Mouse (Mus musculus): ENCODE results near the gene Gm609. TPM values are rescaled to one million over a fixed set of nuclear protein-coding genes. Genes with fewer than 3 reads are reported as not detected.
"Not testable (repeated sequence)": the region's sequence is repeated elsewhere in the genome, so short reads cannot be mapped to it uniquely, and the experiment has no call there.

The Gm609 gene
- polyA plus RNA-seq (2015; fragmentation: Nextera tagmentation; extraction: Ambion mirVana): not detected in 2 replicates

DNA sequence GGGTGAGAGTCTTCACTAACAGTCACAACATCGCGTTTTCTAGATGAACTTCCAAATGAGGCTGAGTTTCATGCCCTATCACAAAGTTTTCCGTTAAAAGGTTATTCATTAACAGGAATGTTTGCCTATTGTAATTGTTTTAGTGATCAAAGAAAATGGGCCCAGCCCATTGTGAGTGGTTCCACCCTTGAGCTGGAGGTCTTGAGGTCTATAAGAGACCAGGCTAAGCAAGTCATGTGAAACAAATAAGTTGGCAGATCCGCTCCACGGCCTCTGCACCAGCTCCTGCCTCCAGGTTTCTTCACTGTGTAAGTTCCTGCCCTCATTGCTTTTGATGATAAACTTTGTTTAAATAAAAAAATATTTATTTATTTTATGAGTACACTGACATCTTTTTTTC, at the start of gene Gm609:
Gene Gm609, minus strand, starts transcription at position 43 of the 400 bp plus-strand sequence.
- Histone ChIP-seq H3K4me1 (ENCODE audit: control insufficient read depth, insufficient read depth, low read length) (no peaks in the 10 kb centered on the region), H3K36me3 (ENCODE audit: control insufficient read depth, insufficient read depth) (no peaks in the 10 kb centered on the region), H3K27ac (ENCODE audit: low read length) (no peak within 1 kb of the TSS), H3K9me3 (replicated peaks; ENCODE audit: control insufficient read depth, low read length) (no peaks in the 10 kb centered on the region), H3K9ac (ENCODE audit: low read length) (no peak within 1 kb of the TSS), H3K4me2 (ENCODE audit: low read depth, low read length) (no peak within 1 kb of the TSS), H3K4me3 (ENCODE audit: low read length) (no peak within 1 kb of the TSS), H3K27me3 (ENCODE audit: control insufficient read depth, insufficient read depth, low read length) (no peaks in the 10 kb centered on the region)
- ATAC-seq (replicated peaks; ENCODE audit: extremely low read depth, insufficient read depth, low FRiP score): no peak
- WGBS: 76% methylated on average over 5 of the region's 5 CpGs

GRCm38 (mm10) chr16:45542108-45542507, 49.3 kb upstream of the Gm609 start:
- Histone ChIP-seq H3K4me2 (ENCODE audit: low read depth, low read length) (no peak overlapping the region), H3K4me1 (ENCODE audit: control insufficient read depth, insufficient read depth, low read length) (no peaks in the 10 kb centered on the region), H3K27ac (ENCODE audit: low read length) (no peak overlapping the region), H3K9me3 (replicated peaks; ENCODE audit: control insufficient read depth, low read length) (no peaks in the 10 kb centered on the region), H3K9ac (ENCODE audit: low read length) (no peak overlapping the region), H3K36me3 (ENCODE audit: control insufficient read depth, insufficient read depth) (no peaks in the 10 kb centered on the region), H3K27me3 (ENCODE audit: control insufficient read depth, insufficient read depth, low read length) (no peaks in the 10 kb centered on the region), H3K4me3 (ENCODE audit: low read length) (no peak overlapping the region)
- ATAC-seq (replicated peaks; ENCODE audit: extremely low read depth, insufficient read depth, low FRiP score): no peak

- H3K27me3 ChIP-seq (ENCODE audit: control insufficient read depth, insufficient read depth, low read length); ATAC-seq (replicated peaks; ENCODE audit: extremely low read depth, insufficient read depth, low FRiP score); H3K4me1 ChIP-seq (ENCODE audit: control insufficient read depth, insufficient read depth, low read length); H3K4me3 ChIP-seq (ENCODE audit: low read length); H3K9ac ChIP-seq (ENCODE audit: low read length); H3K9me3 ChIP-seq (replicated peaks; ENCODE audit: control insufficient read depth, low read length); H3K27ac ChIP-seq (ENCODE audit: low read length); H3K4me2 ChIP-seq (ENCODE audit: low read depth, low read length); H3K36me3 ChIP-seq (ENCODE audit: control insufficient read depth, insufficient read depth): not testable (repeated sequence)
- 51% methylated on average over 1 of the region's 1 CpGs for WGBS
These were observed 45.6 kb upstream of the Gm609 start for GRCm38 (mm10) chr16:45538342-45538741.

DNA sequence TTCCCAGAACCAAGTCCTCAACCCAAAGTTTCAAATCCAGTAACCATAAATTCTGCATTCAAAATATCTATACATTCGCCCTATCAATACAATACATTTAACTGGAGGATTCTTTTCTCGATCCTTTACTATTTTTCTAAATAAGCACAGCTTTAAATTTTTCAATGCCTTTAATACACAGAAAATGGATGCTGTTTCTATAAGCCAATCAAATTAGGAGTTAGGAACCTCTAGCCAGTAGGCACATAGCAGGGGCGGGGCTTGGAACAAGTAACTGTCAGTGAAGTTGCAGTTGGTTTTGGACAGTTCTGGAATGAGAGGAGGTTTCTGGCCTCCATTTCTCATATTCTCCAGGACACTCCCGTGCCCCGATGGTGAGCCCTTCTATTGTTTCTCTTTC, 42.2 kb upstream of the Gm609 start, which contains the start of gene Slc9c1:
Gene Slc9c1, plus strand, starts transcription at position 301 of the 400 bp plus-strand sequence.
- no peak within 1 kb of the TSS for H3K4me3 ChIP-seq (ENCODE audit: low read length)
- no peaks in the 10 kb centered on the region for H3K4me1 ChIP-seq (ENCODE audit: control insufficient read depth, insufficient read depth, low read length)
- H3K9ac ChIP-seq (ENCODE audit: low read length): no peak within 1 kb of the TSS
- H3K27ac ChIP-seq (ENCODE audit: low read length): no peak within 1 kb of the TSS
- no peaks in the 10 kb centered on the region for H3K27me3 ChIP-seq (ENCODE audit: control insufficient read depth, insufficient read depth, low read length)
- no peak within 1 kb of the TSS for H3K4me2 ChIP-seq (ENCODE audit: low read depth, low read length)
- ATAC-seq (replicated peaks; ENCODE audit: extremely low read depth, insufficient read depth, low FRiP score): no peak
- H3K9me3 ChIP-seq (replicated peaks; ENCODE audit: control insufficient read depth, low read length): no peaks in the 10 kb centered on the region
- WGBS: 87% methylated on average over 5 of the region's 5 CpGs
- H3K36me3 ChIP-seq (ENCODE audit: control insufficient read depth, insufficient read depth): no peaks in the 10 kb centered on the region

GRCm38 (mm10) chr16:45531950-45532349, 39.2 kb upstream of the Gm609 start, which contains the start of gene Gm17783:
Gene Gm17783 (minus strand): TSS chr16:45532050.
- ATAC-seq (replicated peaks; ENCODE audit: extremely low read depth, insufficient read depth, low FRiP score): no peak

GRCm38 (mm10) chr16:45525551-45525950, 32.8 kb upstream of the Gm609 start:
- 70% methylated on average over 5 of the region's 5 CpGs for WGBS
- H3K9me3 ChIP-seq (replicated peaks; ENCODE audit: control insufficient read depth, low read length): no peaks in the 10 kb centered on the region
- no peaks in the 10 kb centered on the region for H3K27me3 ChIP-seq (ENCODE audit: control insufficient read depth, insufficient read depth, low read length)
- H3K27ac ChIP-seq (ENCODE audit: low read length): no peak overlapping the region
- no peak overlapping the region for H3K4me2 ChIP-seq (ENCODE audit: low read depth, low read length)
- ATAC-seq (replicated peaks; ENCODE audit: extremely low read depth, insufficient read depth, low FRiP score): no peak
- H3K4me3 ChIP-seq (ENCODE audit: low read length): no peak overlapping the region
- H3K9ac ChIP-seq (ENCODE audit: low read length): no peak overlapping the region
- no peaks in the 10 kb centered on the region for H3K36me3 ChIP-seq (ENCODE audit: control insufficient read depth, insufficient read depth)
- H3K4me1 ChIP-seq (ENCODE audit: control insufficient read depth, insufficient read depth, low read length): no peaks in the 10 kb centered on the region

More at GRCm38 (mm10) chr16:45531950-45532349, 39.2 kb upstream of the Gm609 start, which contains the start of gene Gm17783:
- no peak within 1 kb of the TSS for H3K4me2 ChIP-seq (ENCODE audit: low read depth, low read length)
- WGBS: 76% methylated on average over 4 of the region's 4 CpGs
- no peaks in the 10 kb centered on the region for H3K4me1 ChIP-seq (ENCODE audit: control insufficient read depth, insufficient read depth, low read length)
- no peak within 1 kb of the TSS for H3K4me3 ChIP-seq (ENCODE audit: low read length)
- H3K9ac ChIP-seq (ENCODE audit: low read length): no peak within 1 kb of the TSS
- no peaks in the 10 kb centered on the region for H3K36me3 ChIP-seq (ENCODE audit: control insufficient read depth, insufficient read depth)
- no peaks in the 10 kb centered on the region for H3K27me3 ChIP-seq (ENCODE audit: control insufficient read depth, insufficient read depth, low read length)
- H3K27ac ChIP-seq (ENCODE audit: low read length): no peak within 1 kb of the TSS
- no peaks in the 10 kb centered on the region for H3K9me3 ChIP-seq (replicated peaks; ENCODE audit: control insufficient read depth, low read length)

DNA sequence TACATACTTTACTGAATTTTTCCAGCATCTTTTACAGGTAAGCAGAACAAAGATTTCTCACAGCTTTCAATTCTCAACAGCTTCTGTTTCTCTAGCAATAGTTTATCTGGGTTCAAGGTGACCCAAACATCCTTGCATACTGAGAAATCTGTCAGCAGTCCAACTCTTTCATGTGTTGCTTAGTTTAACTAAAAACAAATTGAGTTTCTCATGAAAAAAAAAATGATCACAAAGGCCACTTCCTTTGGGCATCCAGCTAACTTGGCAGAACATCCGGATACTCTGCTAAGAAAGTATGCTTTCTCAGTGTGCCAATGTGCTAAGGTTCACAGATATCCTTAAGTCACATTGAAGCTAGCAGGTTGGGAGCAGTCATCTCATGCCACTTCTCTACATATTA, 2.6 kb upstream of the Gm609 start:
- Histone ChIP-seq H3K27me3 (ENCODE audit: control insufficient read depth, insufficient read depth, low read length) (no peaks in the 10 kb centered on the region), H3K4me3 (ENCODE audit: low read length) (no peak overlapping the region), H3K27ac (ENCODE audit: low read length) (no peak overlapping the region), H3K9me3 (replicated peaks; ENCODE audit: control insufficient read depth, low read length) (no peaks in the 10 kb centered on the region), H3K4me2 (ENCODE audit: low read depth, low read length) (no peak overlapping the region), H3K36me3 (ENCODE audit: control insufficient read depth, insufficient read depth) (no peaks in the 10 kb centered on the region), H3K9ac (ENCODE audit: low read length) (no peak overlapping the region), H3K4me1 (ENCODE audit: control insufficient read depth, insufficient read depth, low read length) (no peaks in the 10 kb centered on the region)
- ATAC-seq (replicated peaks; ENCODE audit: extremely low read depth, insufficient read depth, low FRiP score): no peak
- WGBS: 71% methylated on average over 1 of the region's 1 CpGs

DNA sequence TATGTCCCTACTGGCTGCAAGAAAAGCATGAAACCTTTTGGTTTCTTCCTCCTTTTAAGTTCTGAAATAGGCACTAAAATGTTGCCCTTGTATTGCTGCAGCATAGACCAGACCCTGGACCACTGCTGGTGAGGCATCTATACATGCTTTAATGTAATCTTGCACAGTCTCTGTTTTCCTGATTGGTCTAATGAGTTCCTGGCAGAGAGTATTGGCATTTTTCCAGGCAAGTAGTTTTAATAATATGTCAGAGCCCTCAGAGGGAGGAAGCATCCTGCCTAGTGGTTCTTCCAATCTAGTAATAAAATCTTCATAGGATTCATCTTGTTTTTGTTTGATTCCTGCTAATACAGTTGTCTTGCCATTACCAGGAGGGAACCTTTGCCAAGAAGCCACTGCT, 15.8 kb downstream of the Gm609 start:
- no peaks in the 10 kb centered on the region for H3K4me1 ChIP-seq (ENCODE audit: control insufficient read depth, insufficient read depth, low read length)
- H3K36me3 ChIP-seq (ENCODE audit: control insufficient read depth, insufficient read depth): no peaks in the 10 kb centered on the region
- H3K9ac ChIP-seq (ENCODE audit: low read length): no peak overlapping the region
- H3K9me3 ChIP-seq (replicated peaks; ENCODE audit: control insufficient read depth, low read length): no peaks in the 10 kb centered on the region
- no peak overlapping the region for H3K4me3 ChIP-seq (ENCODE audit: low read length)
- H3K4me2 ChIP-seq (ENCODE audit: low read depth, low read length): no peak overlapping the region
- H3K27me3 ChIP-seq (ENCODE audit: control insufficient read depth, insufficient read depth, low read length): no peaks in the 10 kb centered on the region
- no peak for ATAC-seq (replicated peaks; ENCODE audit: extremely low read depth, insufficient read depth, low FRiP score)
- H3K27ac ChIP-seq (ENCODE audit: low read length): no peak overlapping the region

DNA sequence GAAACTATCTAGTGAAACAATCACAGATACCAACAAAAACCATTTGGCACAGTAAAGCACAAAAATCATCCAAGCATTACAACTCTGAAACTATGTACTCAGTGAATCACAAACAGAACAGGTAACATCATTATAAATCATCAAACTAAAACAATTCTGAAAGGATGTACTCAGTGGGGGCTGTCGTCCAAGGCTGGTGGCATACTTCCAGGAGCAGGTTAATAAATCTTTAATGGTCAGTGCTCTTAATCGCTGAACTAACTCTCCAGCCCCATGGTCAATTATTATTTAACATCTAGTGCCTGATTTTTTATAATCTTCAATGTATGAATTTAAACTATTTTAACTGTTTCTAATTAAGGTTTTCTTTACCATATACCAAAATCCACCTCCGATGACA, 20.9 kb downstream of the Gm609 start:
- not testable (repeated sequence) for H3K4me2 ChIP-seq (ENCODE audit: low read depth, low read length); H3K9ac ChIP-seq (ENCODE audit: low read length); H3K4me3 ChIP-seq (ENCODE audit: low read length); H3K27me3 ChIP-seq (ENCODE audit: control insufficient read depth, insufficient read depth, low read length); H3K36me3 ChIP-seq (ENCODE audit: control insufficient read depth, insufficient read depth); H3K27ac ChIP-seq (ENCODE audit: low read length); H3K4me1 ChIP-seq (ENCODE audit: control insufficient read depth, insufficient read depth, low read length); H3K9me3 ChIP-seq (replicated peaks; ENCODE audit: control insufficient read depth, low read length); ATAC-seq (replicated peaks; ENCODE audit: extremely low read depth, insufficient read depth, low FRiP score)
- 70% methylated on average over 3 of the region's 3 CpGs for WGBS

- Histone ChIP-seq H3K4me1 (ENCODE audit: control insufficient read depth, insufficient read depth, low read length) (no peaks in the 10 kb centered on the region), H3K4me3 (ENCODE audit: low read length) (no peak overlapping the region), H3K9ac (ENCODE audit: low read length) (no peak overlapping the region), H3K27ac (ENCODE audit: low read length) (no peak overlapping the region), H3K36me3 (ENCODE audit: control insufficient read depth, insufficient read depth) (no peaks in the 10 kb centered on the region), H3K4me2 (ENCODE audit: low read depth, low read length) (no peak overlapping the region), H3K27me3 (ENCODE audit: control insufficient read depth, insufficient read depth, low read length) (no peaks in the 10 kb centered on the region), H3K9me3 (replicated peaks; ENCODE audit: control insufficient read depth, low read length) (no peaks in the 10 kb centered on the region)
- ATAC-seq (replicated peaks; ENCODE audit: extremely low read depth, insufficient read depth, low FRiP score): no peak
These were observed 38.0 kb downstream of the Gm609 start for GRCm38 (mm10) chr16:45454762-45455161.

Measured in heart, embryonic 16.5 days (tissue).